Mouse (Mus musculus) heart, embryonic 10.5 days (tissue): ENCODE data around the gene Gorasp2. TPM values are rescaled to one million over a fixed set of nuclear protein-coding genes. Genes with fewer than 3 reads are reported as not detected.

Source experiments
- DNase-seq: peaks from one replicate; pipeline ENCODE4 v3.0.0-alpha.2; 2017; ENCODE audit warnings: low spot score
- H3K27ac ChIP-seq: fragments of 300-500 bp; sonication (generic); 2 replicates; pipeline ENCODE4 v1.5.1; 2016; ENCODE audit warnings: mild to moderate bottlenecking
- H3K27me3 ChIP-seq: fragments of 300-500 bp; sonication (generic); 2 replicates; pipeline ENCODE4 v1.6.1; 2016; ENCODE audit warnings: mild to moderate bottlenecking; ENCODE audit not compliant: poor library complexity, insufficient read depth, severe bottlenecking
- H3K36me3 ChIP-seq: fragments of 300-500 bp; sonication (generic); 2 replicates; pipeline ENCODE4 v1.6.1; 2016; ENCODE audit warnings: mild to moderate bottlenecking, moderate library complexity
- H3K4me1 ChIP-seq: fragments of 300-500 bp; sonication (generic); 2 replicates; pipeline ENCODE4 v1.6.1; 2016; ENCODE audit warnings: mild to moderate bottlenecking
- H3K4me3 ChIP-seq: fragments of 300-500 bp; sonication (generic); 2 replicates; pipeline ENCODE4 v1.5.1; 2016; ENCODE audit warnings: mild to moderate bottlenecking, moderate library complexity
- H3K9me3 ChIP-seq: fragments of 300-500 bp; sonication (generic); 2 replicates; pipeline ENCODE4 v1.6.1; 2016; ENCODE audit warnings: mild to moderate bottlenecking, moderate library complexity
- WGBS: fragments of 180-500 bp; shearing (Covaris S2); methylation state at CpG from one replicate; pipeline ENCODE4 v1.1.7; 2016; 5-methylcytosine and 5-hydroxymethylcytosine counted together
- polyA plus RNA-seq: library from polyadenylated mRNA; unstranded; fragments of >200 nt; fragmentation: Nextera tagmentation; extraction: Ambion mirVana; gene quantifications from 2 replicates; pipeline ENCODE4 v1.2.1, GENCODE M21; 2016

The Gorasp2 gene
- polyA plus RNA-seq, 1 experiment from 2014 or later: 205 TPM

GRCm38 (mm10) chr2:70723610-70724243 lies 62.4 kb downstream of the Gorasp2 start:
- Histone ChIP-seq H3K4me1 (no peaks in the 10 kb centered on the region), H3K27me3 (no peaks in the 10 kb centered on the region), H3K27ac (no peak overlapping the region), H3K4me3 (no peak overlapping the region), H3K36me3 (peaks cover 63% of the 10 kb centered on the region), H3K9me3 (no peaks in the 10 kb centered on the region)
- 91% methylated on average over 9 of the region's 9 CpGs for WGBS
- no peak for DNase-seq

- 92% methylated on average over 2 of the region's 2 CpGs for WGBS
- H3K9me3 ChIP-seq: no peaks in the 10 kb centered on the region
These were observed 65.7 kb downstream of the Gorasp2 start for GRCm38 (mm10) chr2:70727089-70727488.

GRCm38 (mm10) chr2:70735534-70735933 lies 74.2 kb downstream of the Gorasp2 start:
- Histone ChIP-seq H3K9me3 (no peaks in the 10 kb centered on the region), H3K4me3 (no peak overlapping the region), H3K4me1 (no peaks in the 10 kb centered on the region), H3K36me3 (peaks cover 66% of the 10 kb centered on the region), H3K27me3 (no peaks in the 10 kb centered on the region), H3K27ac (no peak overlapping the region)
- 72% methylated on average over 4 of the region's 4 CpGs for WGBS
- DNase-seq: no peak

More at GRCm38 (mm10) chr2:70727089-70727488, 65.7 kb downstream of the Gorasp2 start:
- Histone ChIP-seq H3K4me3 (no peak overlapping the region), H3K27me3 (no peaks in the 10 kb centered on the region), H3K27ac (no peak overlapping the region), H3K4me1 (no peaks in the 10 kb centered on the region), H3K36me3 (peaks cover 45% of the 10 kb centered on the region)
- no peak for DNase-seq

- H3K9me3 ChIP-seq: no peaks in the 10 kb centered on the region
- peaks cover 68% of the 10 kb centered on the region for H3K36me3 ChIP-seq
- H3K4me3 ChIP-seq: no peak overlapping the region
- DNase-seq: no peak
- H3K27me3 ChIP-seq: no peaks in the 10 kb centered on the region
- no peak overlapping the region for H3K27ac ChIP-seq
- WGBS: 83% methylated on average over 5 of the region's 5 CpGs
- H3K4me1 ChIP-seq: no peaks in the 10 kb centered on the region
These were observed 74.6 kb downstream of the Gorasp2 start for GRCm38 (mm10) chr2:70736008-70736407.

GRCm38 (mm10) chr2:70741901-70742300 lies 80.5 kb downstream of the Gorasp2 start:
- H3K36me3 ChIP-seq: peaks cover 89% of the 10 kb centered on the region
- no peak overlapping the region for H3K27ac ChIP-seq
- DNase-seq: no peak
- 93% methylated on average over 5 of the region's 5 CpGs for WGBS
- H3K9me3 ChIP-seq: no peaks in the 10 kb centered on the region
- no peaks in the 10 kb centered on the region for H3K4me1 ChIP-seq
- no peaks in the 10 kb centered on the region for H3K27me3 ChIP-seq
- H3K4me3 ChIP-seq: no peak overlapping the region

- Histone ChIP-seq H3K4me3 (no peak overlapping the region), H3K4me1 (no peaks in the 10 kb centered on the region), H3K9me3 (no peaks in the 10 kb centered on the region), H3K27me3 (no peaks in the 10 kb centered on the region), H3K27ac (no peak overlapping the region), H3K36me3 (peaks cover 87% of the 10 kb centered on the region)
- no peak for DNase-seq
- WGBS: 92% methylated on average over 2 of the region's 2 CpGs
These were observed 81.2 kb downstream of the Gorasp2 start for GRCm38 (mm10) chr2:70742588-70742987.

GRCm38 (mm10) chr2:70751655-70752054 lies 90.3 kb downstream of the Gorasp2 start:
- Histone ChIP-seq H3K27ac (no peak overlapping the region), H3K27me3 (no peaks in the 10 kb centered on the region), H3K4me3 (no peak overlapping the region), H3K4me1 (0 out of 2 replicates have a peak, but pooled peaks cover 3% of the 10 kb centered on the region), H3K36me3 (peaks cover 50% of the 10 kb centered on the region), H3K9me3 (no peaks in the 10 kb centered on the region)
- no peak for DNase-seq
- WGBS: 93% methylated on average over 2 of the region's 2 CpGs

GRCm38 (mm10) chr2:70752149-70752548 lies 90.8 kb downstream of the Gorasp2 start:
- 0 out of 2 replicates have a peak, but pooled peaks cover 3% of the 10 kb centered on the region for H3K4me1 ChIP-seq
- H3K4me3 ChIP-seq: no peak overlapping the region
- H3K9me3 ChIP-seq: no peaks in the 10 kb centered on the region
- no peak for DNase-seq
- peaks cover 47% of the 10 kb centered on the region for H3K36me3 ChIP-seq
- WGBS: 96% methylated on average over 5 of the region's 5 CpGs
- no peak overlapping the region for H3K27ac ChIP-seq
- H3K27me3 ChIP-seq: no peaks in the 10 kb centered on the region

Other genes starting within 250 kb of the Gorasp2 start
- gene Sp5, start 186.7 kb upstream of the Gorasp2 start, polyA plus RNA-seq: 0.64 and 1.3 TPM in 2 replicates
- 0.41 and 0.57 TPM in 2 replicates for gene Erich2, start 152.8 kb upstream of the Gorasp2 start, polyA plus RNA-seq
- gene Gad1, start 108.5 kb upstream of the Gorasp2 start, polyA plus RNA-seq: 0.15 TPM in 1 of 2 replicates, not detected in the other
- 3.8 and 4.6 TPM in 2 replicates for gene Gm26558, start 532 bp downstream of the Gorasp2 start, polyA plus RNA-seq
- 26.4 and 28.3 TPM in 2 replicates for gene Tlk1, start 164.2 kb downstream of the Gorasp2 start, polyA plus RNA-seq